Mouse (Mus musculus) heart, adult 2 months (tissue): ENCODE data around the gene Agap1. TPM values are rescaled to one million over a fixed set of nuclear protein-coding genes. Genes with fewer than 3 reads are reported as not detected.

Experiments
- DNase-seq, 2 experiments: peaks; one replicate each; pipeline ENCODE4 v3.0.0; 2021
- H3K27ac ChIP-seq: fragments of 200-600 bp; 2 replicates; pipeline ENCODE4 v1.8.1; 2022
- H3K27me3 ChIP-seq: fragments of 200-500 bp; 2 replicates; pipeline ENCODE4 v1.6.1; 2012; ENCODE audit warnings: mild to moderate bottlenecking, low read length, inconsistent platforms, mixed read lengths; ENCODE audit not compliant: control insufficient read depth, insufficient read depth
- H3K36me3 ChIP-seq: fragments of 200-500 bp; 2 replicates; pipeline ENCODE4 v1.6.1; 2012; ENCODE audit warnings: low read length, inconsistent platforms; ENCODE audit not compliant: control insufficient read depth, insufficient read depth
- H3K4me1 ChIP-seq: fragments of 200-500 bp; 2 replicates; pipeline ENCODE4 v1.6.1; 2011; ENCODE audit warnings: low read length; ENCODE audit not compliant: control insufficient read depth, insufficient read depth
- H3K4me3 ChIP-seq: fragments of 200-600 bp; 2 replicates; pipeline ENCODE4 v1.8.1; 2022
- H3K79me2 ChIP-seq: fragments of 200-500 bp; replicated peaks from 2 replicates; pipeline ENCODE4 v1.6.1; 2012; ENCODE audit warnings: mild to moderate bottlenecking, inconsistent platforms, low read length, moderate library complexity, mixed read lengths; ENCODE audit not compliant: control insufficient read depth, insufficient read depth
- H3K9ac ChIP-seq: fragments of 200-500 bp; 2 replicates; pipeline ENCODE4 v1.6.1; 2012; ENCODE audit warnings: low read depth, mild to moderate bottlenecking, control low read depth, inconsistent platforms, low read length, mixed read lengths
- CTCF ChIP-seq: fragments of 200-600 bp; IDR thresholded peaks from 2 replicates; pipeline ENCODE4 v1.8.1; 2022; ENCODE audit warnings: antibody characterized with exemption, mild to moderate bottlenecking, moderate library complexity
- EP300 ChIP-seq: fragments of 200-500 bp; IDR thresholded peaks from 2 replicates; pipeline ENCODE4 v1.6.1; 2011; ENCODE audit warnings: low read depth, low read length, control low read depth; ENCODE audit not compliant: insufficient read depth
- POLR2A ChIP-seq: fragments of 200-500 bp; IDR thresholded peaks from 2 replicates; pipeline ENCODE4 v1.6.1; 2011; ENCODE audit warnings: mild to moderate bottlenecking, low read depth, low read length, control low read depth; ENCODE audit not compliant: insufficient read depth
- WGBS: fragments of 180-500 bp; shearing (Covaris S2); methylation state at CpG from one replicate; pipeline ENCODE4 v1.1.7; 2018; 5-methylcytosine and 5-hydroxymethylcytosine counted together
- intact Hi-C: fragments of 180-260 bp; cut with DNase I; formaldehyde crosslinking; loops from one replicate; pipeline ENCODE4 v1.15.1; 2025
- polyA plus RNA-seq: library from polyadenylated mRNA; depleted of rRNA; stranded (reverse); fragments of >200 nt; gene quantifications from 2 replicates; pipeline ENCODE4 v1.2.3, GENCODE M21; 2012
- total RNA-seq, 2 experiments: library from RNA; stranded (reverse); gene quantifications; 2 replicates each; pipeline ENCODE4 v1.2.3; 2021

The Agap1 gene
- total and polyA plus RNA-seq, 3 experiments: 11.4 to 62.1 (median 59.0) TPM

GRCm38 (mm10) chr1:89860017-89860730 lies 405.6 kb downstream of the Agap1 start:
- DNase-seq: peak; percentile 74 to 81
- no peak overlapping the region for H3K9ac ChIP-seq
- H3K27ac ChIP-seq: peak overlapping the region; percentile 66
- intact Hi-C loops: no loop called here
- no peaks in the 10 kb centered on the region for H3K79me2 ChIP-seq
- H3K36me3 ChIP-seq: no peaks in the 10 kb centered on the region; the same call in 1 of the 2 replicates
- peaks cover 9% of the 10 kb centered on the region for H3K4me1 ChIP-seq
- WGBS: 43% methylated on average over 2 of the region's 2 CpGs
- TF ChIP-seq CTCF (peak; percentile 83), EP300 (0 out of 2 replicates have a peak, but pooled peaks have one; percentile 34), POLR2A (no peak)
- H3K27me3 ChIP-seq: no peaks in the 10 kb centered on the region
- no peak overlapping the region for H3K4me3 ChIP-seq

- Histone ChIP-seq H3K4me3 (no peak overlapping the region), H3K27ac (no peak overlapping the region), H3K27me3 (no peaks in the 10 kb centered on the region), H3K4me1 (peaks cover 7% of the 10 kb centered on the region), H3K79me2 (no peaks in the 10 kb centered on the region), H3K36me3 (peaks cover 3% of the 10 kb centered on the region; the same call in 1 of the 2 replicates), H3K9ac (no peak overlapping the region)
- WGBS: 83% methylated on average over 6 of the region's 6 CpGs
- no peak for DNase-seq
- TF ChIP-seq CTCF: no peak
- TF ChIP-seq EP300: no peak
- no peak for TF ChIP-seq POLR2A
- intact Hi-C loops: no loop called here
These were observed 411.2 kb downstream of the Agap1 start for GRCm38 (mm10) chr1:89865787-89866186.

- Histone ChIP-seq H3K4me1 (peaks cover 8% of the 10 kb centered on the region), H3K79me2 (no peaks in the 10 kb centered on the region), H3K9ac (no peak overlapping the region), H3K36me3 (peaks cover 3% of the 10 kb centered on the region; the same call in 1 of the 2 replicates), H3K4me3 (no peak overlapping the region), H3K27me3 (no peaks in the 10 kb centered on the region), H3K27ac (no peak overlapping the region)
- TF ChIP-seq EP300: no peak
- TF ChIP-seq POLR2A: no peak
- no peak for TF ChIP-seq CTCF
- no peak for DNase-seq
- WGBS: 69% methylated on average over 4 of the region's 4 CpGs
- intact Hi-C loops: no loop called here
These were observed 413.2 kb downstream of the Agap1 start for GRCm38 (mm10) chr1:89867847-89868246.

GRCm38 (mm10) chr1:89870134-89870905 lies 415.7 kb downstream of the Agap1 start:
- WGBS: 53% methylated on average over 12 of the region's 12 CpGs
- Histone ChIP-seq H3K79me2 (no peaks in the 10 kb centered on the region), H3K4me3 (no peak overlapping the region), H3K9ac (no peak overlapping the region), H3K4me1 (peaks cover 8% of the 10 kb centered on the region), H3K36me3 (peaks cover 3% of the 10 kb centered on the region; the same call in 1 of the 2 replicates), H3K27ac (peak overlapping the region; percentile 1), H3K27me3 (no peaks in the 10 kb centered on the region)
- peak in 1 of 2 experiments; percentile 23 for DNase-seq
- intact Hi-C loops: no loop called here
- TF ChIP-seq CTCF (no peak), POLR2A (no peak), EP300 (no peak)

GRCm38 (mm10) chr1:89870906-89871211 lies 416.3 kb downstream of the Agap1 start:
- H3K36me3 ChIP-seq: peaks cover 3% of the 10 kb centered on the region; the same call in 1 of the 2 replicates
- no peak for TF ChIP-seq POLR2A
- no peak for TF ChIP-seq EP300
- no peak for TF ChIP-seq CTCF
- no peaks in the 10 kb centered on the region for H3K79me2 ChIP-seq
- 67% methylated on average over 6 of the region's 6 CpGs for WGBS
- intact Hi-C loops: no loop called here
- no peak overlapping the region for H3K9ac ChIP-seq
- H3K27me3 ChIP-seq: no peaks in the 10 kb centered on the region
- no peak for DNase-seq
- H3K4me1 ChIP-seq: peaks cover 8% of the 10 kb centered on the region
- no peak overlapping the region for H3K4me3 ChIP-seq
- H3K27ac ChIP-seq: peak overlapping the region; percentile 1
